Mouse (Mus musculus) layer of hippocampus, postnatal 25 days (tissue): Measurements from ENCODE around the gene Polr2a. TPM values are rescaled to one million over a fixed set of nuclear protein-coding genes. Genes with fewer than 3 reads are reported as not detected.
"Not testable (repeated sequence)": the region's sequence is repeated elsewhere in the genome, so short reads cannot be mapped to it uniquely, and the experiment has no call there.

Experiments used
- DNase-seq, 2 experiments: peaks; one replicate each; pipeline ENCODE4 v3.0.0; 2022; ENCODE audit warnings: mixed read lengths in 2 of 2, low spot score in 1 of 2; ENCODE audit errors: extremely low spot score in 1 of 2
- total RNA-seq, 2 experiments: library from RNA; stranded (reverse); gene quantifications; 2 replicates each; pipeline ENCODE4 v1.2.3; 2021

Polr2a gene
- total RNA-seq, 2 experiments from 2014 or later, result 58.6 to 69.5 TPM

GRCm38 (mm10) chr11:69708614-69709265 lies 49.7 kb downstream of the Polr2a start:
- no peak for DNase-seq

DNA sequence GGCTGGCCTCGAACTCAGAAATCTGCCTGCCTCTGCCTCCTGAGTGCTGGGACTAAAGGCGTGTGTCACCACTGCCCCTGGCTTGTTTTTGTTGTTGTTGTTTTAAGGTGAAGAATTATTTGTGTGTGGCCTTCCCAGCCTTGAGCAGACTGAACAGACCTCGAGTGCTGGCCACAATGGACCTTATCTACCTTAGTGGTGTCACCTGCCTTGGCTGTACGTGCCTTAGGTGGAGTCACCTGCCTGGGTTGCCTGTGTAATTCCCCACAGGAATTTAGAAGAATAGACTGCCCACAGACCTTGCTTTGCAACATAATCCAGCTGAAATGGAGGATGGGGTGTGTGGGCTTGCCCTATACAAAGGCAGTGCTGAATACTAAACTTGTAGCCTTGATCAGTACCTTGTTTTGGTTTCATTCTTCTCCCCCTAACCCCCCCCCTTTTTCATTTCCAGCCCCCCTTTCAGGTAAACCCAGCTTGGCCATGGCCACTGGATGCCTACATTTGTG lies 50.5 kb downstream of the Polr2a start:
- no peak for DNase-seq

- DNase-seq, result no peak
These were observed 51.0 kb downstream of the Polr2a start for GRCm38 (mm10) chr11:69707480-69707847.

DNA sequence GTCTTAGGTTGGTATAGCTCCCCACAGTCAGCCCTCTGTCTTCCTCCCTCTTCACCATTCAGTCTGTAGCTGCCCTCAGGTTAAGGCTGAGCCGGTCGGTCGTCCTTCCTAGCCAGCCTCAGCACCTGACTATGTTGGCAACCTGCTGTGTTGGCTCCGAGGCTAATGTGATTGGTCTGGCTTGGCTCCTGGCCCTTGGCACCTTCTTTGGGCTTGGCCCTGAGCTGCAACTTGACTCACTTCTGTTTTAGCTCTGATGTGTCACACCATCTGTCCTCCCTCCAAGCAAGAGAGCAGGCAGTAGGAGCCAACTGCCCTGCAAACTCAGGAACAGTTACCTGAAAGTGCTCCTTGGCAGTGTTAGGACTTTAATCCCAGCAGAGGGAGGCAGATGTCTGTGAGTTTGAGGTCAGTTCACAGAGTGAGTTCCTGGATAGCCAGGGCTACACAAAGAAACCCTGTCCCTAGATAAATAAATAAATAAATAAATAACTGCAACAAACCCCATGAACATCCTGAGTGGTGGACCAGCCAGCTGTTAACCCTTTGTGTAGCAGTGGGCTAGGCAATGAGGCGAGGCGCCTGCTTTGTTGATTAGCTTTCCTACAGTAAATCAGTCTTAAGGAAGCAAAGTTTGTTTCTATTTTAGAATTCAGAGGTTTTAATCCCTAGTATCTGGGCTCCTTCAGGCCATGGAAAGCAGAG lies 51.5 kb downstream of the Polr2a start:
- DNase-seq, result no peak

DNA sequence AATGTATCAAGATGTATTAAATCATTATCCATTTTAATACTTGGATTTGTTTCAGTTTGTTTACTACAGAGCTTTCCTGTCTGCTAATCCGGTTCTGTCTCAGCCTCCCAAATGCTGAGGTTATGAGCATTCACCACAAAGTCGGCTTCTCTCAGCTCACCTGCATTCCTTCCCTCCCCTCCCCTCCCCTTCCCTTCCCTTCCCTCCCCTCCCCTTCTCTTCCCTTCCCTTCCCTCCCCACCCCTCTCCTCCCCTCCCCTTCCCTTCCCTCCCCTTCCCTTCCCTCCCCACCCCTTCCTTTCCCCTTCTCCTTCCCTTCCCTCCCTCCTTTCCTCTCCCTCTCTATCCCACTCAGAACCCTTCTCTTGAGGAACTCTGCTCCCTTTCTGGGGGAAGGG lies 53.8 kb downstream of the Polr2a start:
- no peak for DNase-seq

- no peak for DNase-seq
These were observed 54.4 kb downstream of the Polr2a start for GRCm38 (mm10) chr11:69703814-69704612.

DNA sequence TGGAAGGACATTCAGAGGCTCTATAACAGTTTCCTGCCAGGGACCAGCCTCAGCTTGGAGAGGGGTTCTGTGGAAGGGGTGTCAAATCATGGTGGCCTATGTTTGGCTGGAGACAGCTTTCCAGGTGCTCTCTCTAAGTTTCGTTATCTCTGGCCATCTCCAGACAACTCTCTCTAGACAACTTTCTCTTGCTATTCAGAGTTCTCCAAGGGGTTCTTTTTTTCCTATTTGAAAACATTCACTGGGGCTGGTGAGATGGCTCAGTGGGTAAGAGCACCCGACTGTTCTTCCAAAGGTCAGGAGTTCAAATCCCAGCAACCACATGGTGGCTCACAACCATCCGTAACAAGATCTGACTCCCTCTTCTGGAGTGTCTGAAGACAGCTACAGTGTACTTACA lies 55.1 kb downstream of the Polr2a start:
- not testable (repeated sequence) for DNase-seq

DNA sequence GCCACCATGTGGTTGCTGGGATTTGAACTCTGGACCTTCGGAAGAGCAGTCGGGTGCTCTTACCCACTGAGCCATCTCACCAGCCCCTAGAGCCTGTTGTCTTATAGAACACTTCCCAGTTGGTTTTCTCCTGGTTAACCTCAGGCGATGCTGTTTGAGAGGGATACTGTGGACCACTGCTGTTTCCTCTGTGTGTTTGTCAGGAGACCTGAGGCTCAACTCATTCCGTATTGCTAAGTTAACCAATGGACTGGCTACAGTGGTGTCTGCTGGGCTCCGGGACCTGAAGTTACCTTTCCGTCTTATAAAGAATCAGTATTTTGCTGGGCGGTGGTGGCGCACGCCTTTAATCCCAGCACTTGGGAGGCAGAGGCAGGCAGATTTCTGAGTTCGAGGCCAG lies 55.6 kb downstream of the Polr2a start:
- not testable (repeated sequence) for DNase-seq

DNA sequence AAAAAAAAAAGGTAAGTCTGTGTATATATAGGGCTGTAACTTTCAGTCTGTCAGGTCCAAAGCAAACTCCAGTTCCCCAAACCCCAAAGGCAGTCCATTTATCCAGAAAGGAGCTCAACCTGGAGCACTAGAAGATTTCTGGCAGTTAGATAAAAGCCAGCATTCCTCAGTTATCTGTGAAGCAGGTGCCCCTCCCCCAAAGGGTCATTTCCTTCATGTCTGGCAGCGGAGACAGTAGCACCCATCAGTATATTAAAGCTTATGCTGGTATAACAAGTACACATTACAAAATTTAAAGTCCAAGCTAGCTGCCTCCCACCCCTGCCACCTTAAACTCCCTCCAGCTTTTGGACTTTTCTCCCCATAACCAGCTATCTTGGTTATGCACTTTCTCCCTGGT lies 58.8 kb downstream of the Polr2a start:
- no peak for DNase-seq

GRCm38 (mm10) chr11:69698574-69698973 lies 59.9 kb downstream of the Polr2a start:
- no peak for DNase-seq

DNA sequence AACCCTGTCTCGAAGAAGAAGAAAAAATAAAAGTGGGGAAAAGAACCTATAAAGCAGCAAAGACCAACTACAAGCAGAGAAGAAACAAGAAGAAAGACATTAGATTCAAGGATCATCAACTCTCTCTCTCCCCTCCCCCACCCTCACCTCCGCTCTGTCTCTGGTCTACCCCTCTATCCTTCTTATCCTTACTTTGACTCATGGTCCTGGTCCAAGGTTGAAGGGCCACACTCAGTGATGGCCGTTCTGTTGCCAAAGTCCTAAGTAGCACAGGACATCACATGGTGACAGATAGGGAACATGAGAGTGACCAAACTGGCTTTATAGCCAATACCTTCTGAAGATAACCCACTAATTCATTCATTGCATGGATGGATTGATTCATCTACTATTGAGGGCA lies 61.0 kb downstream of the Polr2a start:
- DNase-seq, result no peak

DNA sequence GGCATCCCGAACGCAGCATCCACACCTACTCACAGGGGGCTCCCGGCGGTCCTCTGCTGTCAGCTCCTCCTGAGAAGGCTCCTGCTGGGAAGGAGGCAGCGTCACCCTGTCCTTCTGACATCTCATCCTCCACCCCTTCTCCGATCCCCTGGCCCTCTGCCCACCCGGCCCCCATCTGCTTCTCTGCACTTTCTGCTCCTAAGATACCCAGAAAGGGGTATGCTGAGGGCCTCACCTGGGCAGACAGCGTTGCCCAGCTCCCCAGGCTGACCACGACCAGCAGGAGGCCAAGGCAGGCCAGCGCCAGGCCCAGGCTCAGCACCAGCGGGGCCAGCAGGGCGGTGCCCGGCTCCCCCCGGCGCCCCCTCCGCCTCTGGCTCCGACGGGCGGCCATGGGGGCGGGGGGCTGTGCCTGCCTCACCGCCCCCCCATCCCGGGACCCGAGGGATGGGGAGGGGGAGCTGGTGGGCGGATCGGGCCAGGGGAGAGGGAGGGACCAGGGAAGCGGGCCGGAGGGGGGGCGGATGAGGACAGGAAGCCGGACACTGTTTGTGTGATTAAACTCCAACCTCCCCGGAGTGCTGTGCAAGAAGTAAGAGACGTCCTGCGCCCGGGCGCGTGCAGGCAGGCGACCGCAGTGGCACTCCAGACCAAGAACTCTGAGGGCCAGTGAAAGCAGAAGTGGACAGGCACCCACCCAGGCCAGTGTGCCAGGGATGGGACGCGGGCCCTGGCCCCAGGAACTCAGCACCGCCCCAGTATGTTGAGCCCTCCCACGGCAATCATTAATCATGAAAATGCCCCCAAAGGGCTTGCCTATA lies 62.9 kb downstream of the Polr2a start, which contains the start of the genes Tnfsf12 and Tnfsfm13:
Gene Tnfsf12 (minus strand): TSS at position 489 of the 821 bp plus-strand sequence.
Gene Tnfsfm13 (minus strand): TSS at position 738 of the 821 bp plus-strand sequence.
- peak in 1 of 2 experiments; percentile 31 for DNase-seq

DNA sequence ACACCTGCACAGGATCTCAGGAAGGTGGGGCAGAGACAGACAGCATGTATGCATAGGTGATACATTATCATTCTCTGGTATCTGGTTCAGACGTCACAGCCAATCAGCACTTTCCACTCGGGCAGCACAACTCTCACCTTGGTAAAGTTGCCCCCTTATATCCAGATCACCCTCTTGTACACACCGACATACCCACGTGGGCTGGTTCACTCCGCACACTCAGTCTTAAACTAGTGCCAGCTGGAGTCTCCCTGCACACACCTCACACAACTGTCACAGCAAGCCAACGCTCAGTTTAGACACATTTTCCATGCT lies 63.4 kb downstream of the Polr2a start:
- DNase-seq, result no peak

DNA sequence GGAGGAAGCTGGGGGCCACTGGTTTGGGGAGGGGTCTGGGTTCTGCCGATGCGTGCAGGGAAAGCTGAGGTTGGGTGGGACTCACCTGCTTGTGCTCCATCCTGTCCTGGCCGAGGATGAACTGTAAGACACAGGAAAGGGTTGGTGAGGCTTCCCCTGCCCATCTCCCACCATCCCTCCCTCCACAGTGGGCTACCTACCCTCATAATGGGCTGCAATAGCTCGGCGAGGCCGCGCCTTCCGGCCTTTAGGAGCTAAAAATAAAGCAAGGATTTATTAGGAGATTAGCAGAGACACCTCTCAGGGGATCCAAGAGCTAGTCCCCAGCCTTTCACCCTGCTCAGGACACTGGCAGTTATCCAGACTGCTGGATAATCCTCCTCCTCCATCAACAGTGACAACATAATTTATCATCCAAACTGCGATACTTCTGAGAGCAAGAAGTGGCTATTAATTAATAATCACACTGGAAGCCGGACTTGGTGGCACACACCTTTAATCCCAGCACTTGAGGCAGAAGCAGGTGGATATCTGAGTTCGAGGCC lies 64.9 kb downstream of the Polr2a start:
- DNase-seq, result no peak

DNA sequence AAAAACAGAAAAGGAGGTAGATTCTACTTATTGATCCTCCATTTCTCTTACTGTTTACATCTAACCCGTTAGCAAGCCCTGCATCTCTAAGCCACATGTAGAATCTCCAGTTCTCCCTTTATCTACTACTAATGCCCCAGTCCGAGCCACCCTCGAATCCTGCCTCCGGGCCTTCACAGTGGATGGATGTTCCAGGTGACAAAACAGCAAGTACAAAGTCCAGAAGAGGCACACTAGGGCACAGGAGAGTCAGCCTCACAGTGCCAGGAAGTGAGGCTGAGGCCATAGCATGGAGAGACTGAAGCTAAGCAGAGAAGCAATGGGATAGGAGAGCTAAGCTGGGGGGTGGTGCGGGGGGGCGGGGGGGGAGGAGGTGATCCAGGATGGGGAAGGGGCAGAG lies 65.6 kb downstream of the Polr2a start:
- DNase-seq, result no peak

- DNase-seq, result no peak
These were observed 66.1 kb downstream of the Polr2a start for GRCm38 (mm10) chr11:69692196-69692811.

- DNase-seq, result no peak
These were observed 68.5 kb downstream of the Polr2a start for GRCm38 (mm10) chr11:69689891-69690290.

DNA sequence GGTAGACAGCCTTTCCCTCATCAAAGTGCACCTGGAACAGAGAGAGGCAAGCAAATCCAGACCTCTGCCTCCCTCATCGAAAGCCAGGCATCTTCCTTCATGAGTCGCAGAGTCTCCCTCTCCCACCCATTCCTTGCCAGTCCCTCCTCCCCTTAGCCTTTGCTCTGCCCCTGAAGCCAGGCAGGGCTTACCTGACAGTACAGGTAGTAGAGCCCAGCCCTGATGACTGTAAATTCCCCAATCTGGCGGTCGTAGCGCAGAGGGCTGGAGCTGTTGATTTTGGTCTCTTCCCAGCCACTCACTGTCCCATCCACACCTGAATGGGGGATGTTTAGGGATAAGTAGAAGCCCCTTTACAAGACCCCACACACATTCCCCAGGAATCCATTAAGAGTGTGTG lies 71.4 kb downstream of the Polr2a start:
- no peak for DNase-seq

GRCm38 (mm10) chr11:69686377-69686776 lies 72.1 kb downstream of the Polr2a start:
- peak in 1 of 2 experiments; percentile 60 for DNase-seq
